Mouse (Mus musculus) hindbrain, embryonic 15.5 days (tissue): ENCODE measurements around the gene Msh2. TPM values are rescaled to one million over a fixed set of nuclear protein-coding genes. Genes with fewer than 3 reads are reported as not detected.

Experiments used
- ATAC-seq: fragments of 200-750 bp; cut with Nextera tagmentation; 2 replicates; pipeline ENCODE4 v1.8.0; 2017; ENCODE audit warnings: low read depth, moderate number of reproducible peaks, moderate TSS enrichment; ENCODE audit not compliant: low FRiP score
- H3K27ac ChIP-seq: fragments of 300-500 bp; sonication (generic); replicated peaks from 2 replicates; pipeline ENCODE4 v1.5.1; 2015; ENCODE audit warnings: mild to moderate bottlenecking, inconsistent platforms
- H3K27me3 ChIP-seq: fragments of 300-500 bp; sonication (generic); 2 replicates; pipeline ENCODE4 v1.6.1; 2015; ENCODE audit warnings: control low read depth, inconsistent platforms
- H3K36me3 ChIP-seq: fragments of 300-500 bp; sonication (generic); 2 replicates; pipeline ENCODE4 v1.6.1; 2015; ENCODE audit warnings: control low read depth, inconsistent platforms
- H3K4me1 ChIP-seq: fragments of 300-500 bp; sonication (generic); replicated peaks from 2 replicates; pipeline ENCODE4 v1.6.1; 2015; ENCODE audit warnings: control low read depth, inconsistent platforms
- H3K4me2 ChIP-seq: fragments of 300-500 bp; sonication (generic); 2 replicates; pipeline ENCODE4 v1.6.1; 2015; ENCODE audit warnings: moderate library complexity, mild to moderate bottlenecking, inconsistent platforms
- H3K4me3 ChIP-seq: fragments of 300-500 bp; sonication (generic); 2 replicates; pipeline ENCODE4 v1.5.1; 2015; ENCODE audit warnings: mild to moderate bottlenecking, inconsistent platforms
- H3K9ac ChIP-seq: fragments of 300-500 bp; sonication (generic); 2 replicates; pipeline ENCODE4 v1.6.1; 2015; ENCODE audit warnings: inconsistent platforms
- H3K9me3 ChIP-seq: fragments of 300-500 bp; sonication (generic); 2 replicates; pipeline ENCODE4 v1.6.1; 2016; ENCODE audit warnings: control low read depth, inconsistent platforms
- WGBS: fragments of 180-500 bp; shearing (Covaris S2); methylation state at CpG from one replicate; pipeline ENCODE4 v1.1.7; 2015; 5-methylcytosine and 5-hydroxymethylcytosine counted together
- polyA plus RNA-seq: library from polyadenylated mRNA; unstranded; fragments of >200 nt; fragmentation: Nextera tagmentation; extraction: Ambion mirVana; gene quantifications from 2 replicates; pipeline ENCODE4 v1.2.1, GENCODE M21; 2015

Gene Msh2
- polyA plus RNA-seq, 1 experiment from 2014 or later, result 62.0 TPM

DNA sequence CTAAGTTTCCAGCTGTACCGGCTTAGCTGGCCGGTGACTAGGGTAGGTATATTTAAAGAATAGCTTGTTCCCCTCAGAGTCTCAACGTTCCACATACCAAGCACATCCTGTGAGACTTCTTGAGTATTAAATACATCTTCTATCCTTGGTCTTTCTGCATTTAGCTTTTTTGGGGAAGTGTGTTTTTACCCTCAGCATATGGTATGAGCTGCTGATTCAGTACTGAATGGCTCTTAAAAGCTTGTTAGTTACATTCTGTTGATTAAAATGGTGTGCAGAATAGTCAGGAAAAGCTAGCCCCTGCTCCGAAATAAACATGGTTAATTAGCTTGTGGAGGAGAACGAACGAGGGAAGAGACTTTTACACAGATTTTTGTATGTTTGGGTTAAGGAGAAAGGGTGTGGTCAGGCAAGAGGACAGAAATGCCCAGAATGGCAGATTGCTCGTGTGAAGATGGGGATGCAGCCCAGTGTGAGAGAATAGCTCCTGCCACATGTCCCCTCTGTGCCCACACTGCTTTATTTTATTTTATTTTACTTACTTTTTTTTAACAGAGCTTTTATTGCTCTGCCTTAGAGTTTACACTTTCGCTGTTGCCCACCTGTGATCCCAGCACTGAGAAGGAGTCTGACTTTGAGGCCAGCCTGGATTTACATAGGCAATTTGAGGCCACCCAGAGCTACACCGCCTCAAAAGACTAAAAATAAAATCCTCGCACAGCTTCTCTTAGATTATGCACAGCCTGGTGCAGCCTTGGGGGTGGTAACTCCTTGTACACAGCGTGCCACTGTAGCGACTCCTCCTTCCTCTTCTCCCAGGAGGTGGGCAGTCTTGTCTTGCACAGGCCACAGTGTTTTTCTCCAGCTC is 54.6 kb downstream of the Msh2 start:
- H3K9ac ChIP-seq, result no peak overlapping the region
- ATAC-seq, result no peak
- H3K27ac ChIP-seq, result no peak overlapping the region
- H3K4me1 ChIP-seq, result no peaks in the 10 kb centered on the region
- H3K36me3 ChIP-seq, result peaks cover 22% of the 10 kb centered on the region
- no peak overlapping the region for H3K4me2 ChIP-seq
- H3K9me3 ChIP-seq, result no peaks in the 10 kb centered on the region
- H3K27me3 ChIP-seq, result no peaks in the 10 kb centered on the region
- H3K4me3 ChIP-seq, result no peak overlapping the region
- 92% methylated on average over 12 of the region's 12 CpGs for WGBS

DNA sequence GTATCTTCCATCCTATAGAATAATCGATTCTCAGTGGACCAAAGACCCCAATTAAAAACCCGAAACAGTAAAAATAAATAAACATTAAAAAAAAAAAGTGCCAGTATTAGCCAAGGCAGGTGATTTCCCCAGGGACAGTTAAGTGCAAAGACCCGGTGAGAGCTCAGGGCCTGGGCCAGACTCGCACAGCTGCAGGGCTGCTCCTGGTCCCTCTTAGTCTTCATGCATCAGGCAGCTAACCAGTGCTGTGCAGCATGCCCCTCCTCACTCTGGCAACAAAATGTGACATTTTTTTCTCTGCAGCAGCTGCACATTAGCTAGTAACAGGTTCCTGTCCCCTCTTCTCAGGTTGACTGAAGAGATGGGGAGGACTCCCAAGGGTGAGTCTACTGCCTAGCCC is 59.8 kb downstream of the Msh2 start:
- 83% methylated on average over 4 of the region's 4 CpGs for WGBS
- no peak for ATAC-seq
- Histone ChIP-seq H3K4me2 (no peak overlapping the region), H3K9me3 (no peaks in the 10 kb centered on the region), H3K9ac (no peak overlapping the region), H3K4me3 (no peak overlapping the region), H3K4me1 (no peaks in the 10 kb centered on the region), H3K36me3 (no peaks in the 10 kb centered on the region), H3K27me3 (no peaks in the 10 kb centered on the region), H3K27ac (no peak overlapping the region)

DNA sequence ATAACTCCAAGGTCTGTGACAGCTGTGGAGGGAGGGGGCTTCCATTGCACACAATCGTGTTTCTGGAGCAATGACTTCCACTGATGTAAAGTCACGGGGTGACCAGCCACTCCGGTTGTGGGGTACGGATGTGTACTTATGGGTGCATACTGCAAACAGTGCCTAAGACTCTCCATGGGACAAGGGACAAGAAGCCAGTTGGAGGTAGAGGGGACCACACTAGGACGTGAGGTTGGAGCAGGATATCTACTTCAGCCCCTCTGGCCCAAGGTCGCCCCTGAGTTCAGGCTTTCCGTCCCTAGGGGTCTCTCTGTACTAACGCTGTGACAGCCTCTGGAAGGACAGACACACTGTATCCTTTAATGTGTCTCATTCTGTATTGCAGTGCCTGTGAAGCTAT is 62.3 kb downstream of the Msh2 start:
- H3K9me3 ChIP-seq, result no peaks in the 10 kb centered on the region
- no peak overlapping the region for H3K4me2 ChIP-seq
- H3K27me3 ChIP-seq, result no peaks in the 10 kb centered on the region
- no peak overlapping the region for H3K9ac ChIP-seq
- H3K4me3 ChIP-seq, result no peak overlapping the region
- WGBS, result 93% methylated on average over 8 of the region's 8 CpGs
- no peak overlapping the region for H3K27ac ChIP-seq
- no peaks in the 10 kb centered on the region for H3K4me1 ChIP-seq
- no peak for ATAC-seq
- no peaks in the 10 kb centered on the region for H3K36me3 ChIP-seq

DNA sequence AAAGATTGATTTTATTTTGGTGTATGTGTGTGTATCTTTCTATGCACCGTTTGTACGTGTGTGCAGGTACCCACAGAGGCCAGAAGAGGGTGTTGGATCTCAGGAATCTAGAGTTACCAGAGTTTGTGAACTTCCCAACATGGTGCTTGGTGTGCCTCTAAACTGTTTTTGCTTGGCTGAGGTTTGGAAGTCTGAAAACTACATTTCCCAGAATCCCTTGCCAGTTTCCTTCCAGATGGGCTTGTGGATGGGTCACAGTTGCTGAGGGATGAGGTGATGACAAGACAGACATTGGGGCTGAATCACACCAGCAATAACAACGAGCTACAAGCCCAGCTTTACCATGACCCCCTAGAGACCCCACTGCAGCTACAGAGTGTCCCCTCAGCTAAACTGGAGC is 65.0 kb downstream of the Msh2 start:
- H3K4me1 ChIP-seq, result no peaks in the 10 kb centered on the region
- H3K36me3 ChIP-seq, result no peaks in the 10 kb centered on the region
- no peak for ATAC-seq
- 82% methylated on average over 3 of the region's 3 CpGs for WGBS
- H3K4me2 ChIP-seq, result no peak overlapping the region
- H3K9ac ChIP-seq, result no peak overlapping the region
- H3K27me3 ChIP-seq, result no peaks in the 10 kb centered on the region
- no peak overlapping the region for H3K4me3 ChIP-seq
- no peak overlapping the region for H3K27ac ChIP-seq
- no peaks in the 10 kb centered on the region for H3K9me3 ChIP-seq

DNA sequence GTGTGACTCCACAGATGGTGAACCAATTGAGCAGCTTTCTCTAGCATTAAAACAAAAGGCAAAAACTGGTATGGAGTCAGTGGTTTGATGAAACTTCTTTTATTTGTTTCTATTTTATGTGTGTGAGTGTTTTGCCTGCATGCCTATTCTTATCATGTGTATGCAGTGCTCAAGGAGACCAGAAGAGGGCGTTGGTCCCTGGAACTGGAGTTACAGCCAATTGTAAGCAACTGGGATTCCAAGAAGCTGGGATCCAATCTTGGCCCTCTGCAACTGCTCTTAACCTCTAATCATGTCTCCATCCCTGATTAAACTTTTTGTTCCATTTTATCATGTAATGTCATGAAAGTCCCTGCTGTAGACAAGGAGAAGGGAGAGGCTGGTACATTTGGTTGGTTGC is 67.7 kb downstream of the Msh2 start:
- Histone ChIP-seq H3K4me3 (no peak overlapping the region), H3K27me3 (0 out of 2 replicates have a peak, but pooled peaks cover under 1% of the 10 kb centered on the region), H3K9ac (no peak overlapping the region), H3K4me2 (no peak overlapping the region), H3K9me3 (no peaks in the 10 kb centered on the region), H3K27ac (no peak overlapping the region), H3K36me3 (no peaks in the 10 kb centered on the region), H3K4me1 (no peaks in the 10 kb centered on the region)
- ATAC-seq, result no peak
- WGBS, result 38% methylated on average over 1 of the region's 1 CpGs

DNA sequence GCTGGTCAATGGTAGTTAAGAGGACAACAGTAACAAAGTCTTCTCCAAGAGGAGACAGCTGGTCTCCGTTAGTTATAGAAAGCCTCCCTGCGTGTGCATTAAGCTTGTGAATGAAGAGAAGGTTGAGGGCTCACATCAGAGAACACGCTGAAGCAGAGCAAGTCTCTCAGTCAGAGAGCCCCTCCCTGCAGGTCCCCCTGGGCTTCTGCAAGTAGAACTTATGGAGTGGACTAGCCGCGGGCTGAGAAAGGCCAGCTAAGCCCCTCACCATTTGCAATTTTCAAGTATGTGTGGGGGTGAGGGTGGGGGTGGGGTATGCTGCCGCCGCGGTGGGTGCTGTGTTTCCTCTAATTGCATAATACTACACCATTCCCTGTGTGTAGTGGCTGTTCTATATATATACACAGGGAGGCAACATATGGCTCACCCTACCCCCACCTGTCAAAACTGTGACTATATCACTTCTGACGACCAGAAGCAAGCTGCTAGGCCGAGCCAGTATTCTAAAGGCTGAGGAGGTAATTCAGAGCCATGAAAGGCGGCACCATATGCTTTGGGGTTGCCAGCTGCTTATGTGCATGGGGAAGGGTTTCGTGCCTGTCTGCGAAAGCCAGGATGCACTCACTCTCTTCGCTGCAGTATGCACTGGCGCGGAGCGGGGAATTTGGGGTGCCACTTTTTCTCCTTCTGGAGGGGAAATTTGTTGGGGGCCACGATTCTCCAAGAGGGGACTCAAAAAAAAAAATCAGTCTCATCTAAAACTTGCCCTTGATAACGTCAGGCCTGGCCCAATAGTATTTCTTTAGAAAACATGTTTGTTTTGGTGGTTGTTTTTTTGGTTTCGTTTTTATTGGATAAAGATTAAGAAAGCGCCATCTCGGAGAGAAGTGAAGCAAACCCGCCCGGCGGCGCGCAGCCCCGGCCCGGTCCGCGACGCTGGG is 73.1 kb downstream of the Msh2 start:
- 10% methylated on average over 32 of the region's 32 CpGs for WGBS
- peak overlapping the region; percentile 89 for H3K4me2 ChIP-seq
- H3K9me3 ChIP-seq, result no peaks in the 10 kb centered on the region
- peaks cover 11% of the 10 kb centered on the region for H3K27me3 ChIP-seq
- ATAC-seq, result peak; percentile 72
- peaks cover 23% of the 10 kb centered on the region for H3K4me1 ChIP-seq
- peak overlapping the region; percentile 57 for H3K9ac ChIP-seq
- H3K4me3 ChIP-seq, result peak overlapping the region; percentile 58
- H3K36me3 ChIP-seq, result no peaks in the 10 kb centered on the region
- H3K27ac ChIP-seq, result peak overlapping the region; percentile 82

DNA sequence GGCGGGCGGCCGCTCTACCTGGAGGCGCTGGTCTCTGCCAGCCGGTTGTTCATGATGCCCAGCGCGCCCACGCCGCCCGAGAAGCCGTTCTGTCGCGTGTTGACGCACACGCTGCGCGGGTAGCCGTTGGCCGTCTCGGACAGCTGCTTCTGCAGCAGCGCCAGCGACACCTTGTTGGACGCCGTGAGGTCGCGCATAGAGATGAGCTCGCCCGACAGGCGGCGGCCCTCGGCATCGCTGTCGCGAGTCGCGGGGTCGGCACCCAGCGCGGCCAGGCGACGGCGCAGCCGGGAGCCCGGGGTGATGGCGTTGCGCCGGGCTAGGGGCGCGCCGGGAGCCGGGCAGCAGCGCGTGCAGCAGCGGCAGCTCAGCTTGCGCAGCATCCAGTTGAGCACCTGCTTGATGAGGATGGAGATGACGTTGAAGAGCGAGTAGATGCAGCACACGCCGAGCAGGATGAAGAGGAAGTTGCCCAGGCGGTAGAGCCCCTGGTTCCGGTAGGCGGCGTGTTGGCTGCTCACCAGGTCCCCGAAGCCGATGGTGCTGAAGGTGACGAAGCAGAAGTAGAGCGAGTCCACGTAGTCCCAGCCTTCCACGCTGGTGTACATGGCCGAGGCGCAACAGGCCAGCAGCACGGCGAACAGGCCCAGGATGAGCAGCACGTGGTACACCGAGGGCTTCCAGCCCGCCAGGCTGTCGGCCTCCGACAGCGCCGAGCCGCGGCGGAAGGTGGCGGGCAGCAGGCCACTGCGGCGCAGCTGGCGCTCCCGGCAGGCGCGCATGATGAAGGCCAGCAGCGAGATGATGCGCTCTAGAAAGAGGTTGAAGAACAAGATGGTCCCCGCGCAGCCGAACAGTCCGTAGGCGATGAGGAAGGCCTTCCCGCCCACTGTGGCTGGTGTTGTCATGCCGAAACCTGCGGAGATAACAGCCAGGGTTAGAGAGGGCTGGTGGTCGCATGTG is 74.1 kb downstream of the Msh2 start:
- peak; percentile 82 for ATAC-seq
- Histone ChIP-seq H3K4me3 (peak overlapping the region; percentile 58), H3K4me2 (peak overlapping the region; percentile 89), H3K36me3 (no peaks in the 10 kb centered on the region), H3K27me3 (peaks cover 11% of the 10 kb centered on the region), H3K9ac (peak overlapping the region; percentile 57), H3K9me3 (no peaks in the 10 kb centered on the region), H3K4me1 (peaks cover 23% of the 10 kb centered on the region), H3K27ac (peak overlapping the region; percentile 82)
- 2% methylated on average over 101 of the region's 101 CpGs for WGBS

DNA sequence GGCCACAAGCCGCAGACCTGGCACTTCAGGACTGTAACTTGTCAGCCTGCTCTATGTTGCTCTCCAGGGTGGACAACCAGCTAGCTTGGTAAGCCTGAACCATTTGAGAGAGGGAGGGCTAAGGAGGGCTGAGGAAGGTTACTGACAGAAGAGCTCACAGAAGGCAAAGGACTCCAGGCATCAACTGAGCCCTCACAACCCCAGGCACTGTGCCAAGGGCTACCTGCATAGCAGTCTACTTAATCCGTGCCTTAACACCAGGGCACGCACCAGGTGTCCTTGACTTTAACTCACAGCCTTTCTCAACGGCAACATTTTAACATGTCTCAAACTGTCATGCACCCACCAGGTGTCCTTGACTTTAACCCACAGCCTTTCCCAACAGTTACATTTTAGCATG is 88.2 kb downstream of the Msh2 start:
- Histone ChIP-seq H3K27me3 (no peaks in the 10 kb centered on the region), H3K27ac (no peak overlapping the region), H3K4me2 (no peak overlapping the region), H3K4me3 (no peak overlapping the region), H3K4me1 (no peaks in the 10 kb centered on the region), H3K9me3 (no peaks in the 10 kb centered on the region), H3K36me3 (no peaks in the 10 kb centered on the region), H3K9ac (no peak overlapping the region)
- no peak for ATAC-seq
- WGBS, result 91% methylated on average over 4 of the region's 4 CpGs

DNA sequence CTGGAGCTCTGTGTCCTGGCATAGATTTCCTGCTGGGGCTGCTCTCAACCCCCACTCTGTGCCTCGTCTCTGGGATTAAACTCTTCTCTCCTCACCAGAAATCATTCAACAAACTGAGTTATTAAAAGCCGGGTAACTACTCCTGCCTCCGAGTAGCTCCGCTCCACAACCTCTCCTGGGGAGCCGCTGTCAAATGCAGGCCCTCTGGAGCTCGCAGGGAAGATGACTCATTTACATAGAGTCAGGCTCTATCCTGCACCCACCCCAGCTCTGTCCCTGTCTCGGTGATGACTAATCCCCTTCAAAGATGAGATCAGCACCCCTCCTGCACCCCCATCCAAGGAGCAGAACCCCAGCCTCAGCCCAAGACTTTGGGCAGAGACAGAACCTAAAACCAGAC is 91.0 kb downstream of the Msh2 start:
- no peak overlapping the region for H3K9ac ChIP-seq
- H3K4me1 ChIP-seq, result no peaks in the 10 kb centered on the region
- no peak for ATAC-seq
- no peak overlapping the region for H3K4me3 ChIP-seq
- no peaks in the 10 kb centered on the region for H3K27me3 ChIP-seq
- no peak overlapping the region for H3K27ac ChIP-seq
- no peaks in the 10 kb centered on the region for H3K36me3 ChIP-seq
- no peak overlapping the region for H3K4me2 ChIP-seq
- WGBS, result 41% methylated on average over 7 of the region's 7 CpGs
- H3K9me3 ChIP-seq, result no peaks in the 10 kb centered on the region

DNA sequence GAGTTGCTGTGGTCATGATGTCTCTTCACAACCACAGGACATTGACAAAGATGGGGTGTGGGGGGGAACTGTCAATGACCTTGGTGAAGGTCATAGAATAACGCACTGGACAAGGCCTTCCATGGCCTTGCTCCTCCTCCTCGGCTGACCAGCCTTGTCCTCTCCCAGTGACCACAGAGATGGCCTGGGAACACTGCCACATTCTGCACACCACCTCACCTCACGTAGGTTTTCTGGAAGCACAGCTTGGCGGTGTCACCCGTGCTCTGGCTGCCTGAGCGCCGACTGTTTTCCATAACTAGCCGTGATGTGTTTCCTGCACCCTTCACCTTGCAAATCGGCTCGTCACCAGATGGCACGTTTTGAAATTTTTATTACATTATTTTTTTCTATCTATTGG is 92.9 kb downstream of the Msh2 start:
- Histone ChIP-seq H3K36me3 (no peaks in the 10 kb centered on the region), H3K27me3 (no peaks in the 10 kb centered on the region), H3K4me1 (no peaks in the 10 kb centered on the region), H3K4me2 (no peak overlapping the region), H3K4me3 (no peak overlapping the region), H3K9ac (no peak overlapping the region), H3K27ac (no peak overlapping the region), H3K9me3 (no peaks in the 10 kb centered on the region)
- ATAC-seq, result no peak
- WGBS, result 94% methylated on average over 11 of the region's 11 CpGs

DNA sequence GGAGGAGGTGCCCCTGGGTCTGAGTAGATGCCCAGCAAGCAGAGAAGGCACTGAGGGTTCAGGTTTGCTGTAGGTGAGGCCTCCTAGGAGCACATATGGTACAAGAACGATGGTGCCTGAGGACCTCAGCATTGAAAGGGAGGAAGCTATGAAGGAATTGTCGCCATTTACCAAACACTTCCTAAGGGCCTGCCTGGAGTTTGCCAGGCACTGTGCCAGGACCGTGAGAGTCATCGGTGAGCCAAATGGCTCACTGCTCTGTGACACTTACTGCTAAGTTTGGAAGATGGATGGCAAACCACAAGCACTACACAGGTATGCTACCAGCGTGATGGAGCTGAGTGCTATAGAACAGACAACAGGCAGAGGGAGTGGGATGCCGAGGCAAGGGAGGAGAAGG is 94.8 kb downstream of the Msh2 start:
- Histone ChIP-seq H3K4me3 (no peak overlapping the region), H3K4me1 (no peaks in the 10 kb centered on the region), H3K27ac (no peak overlapping the region), H3K27me3 (no peaks in the 10 kb centered on the region), H3K9me3 (no peaks in the 10 kb centered on the region), H3K36me3 (no peaks in the 10 kb centered on the region), H3K9ac (no peak overlapping the region), H3K4me2 (no peak overlapping the region)
- no peak for ATAC-seq
- WGBS, result 87% methylated on average over 6 of the region's 6 CpGs
